Mouse (Mus musculus): Measurements from ENCODE around the gene Tmem205.

The Tmem205 gene

GRCm38 (mm10) chr9:21909474-21910223 is 17.7 kb downstream of the Tmem205 start:
- DNase-seq = no peak

GRCm38 (mm10) chr9:21908216-21908615 is 19.1 kb downstream of the Tmem205 start:
- no peak for DNase-seq

- no peak for DNase-seq
Measured at GRCm38 (mm10) chr9:21904031-21904430, 23.3 kb downstream of the Tmem205 start.

- no peak for DNase-seq
Measured at GRCm38 (mm10) chr9:21901223-21901820, 26.0 kb downstream of the Tmem205 start.

- no peak for DNase-seq
Measured at GRCm38 (mm10) chr9:21889229-21889628, 38.1 kb downstream of the Tmem205 start.

- DNase-seq = no peak
Measured at GRCm38 (mm10) chr9:21876601-21877000, 50.8 kb downstream of the Tmem205 start.

- no peak for DNase-seq
Measured at GRCm38 (mm10) chr9:21872204-21872603, 55.2 kb downstream of the Tmem205 start.

Measured in thymus, postnatal 25 days (tissue).